18 mouse cellular contexts compared by ENCODE assay signal in genomic region chr16:4778940-4779339, GRCm38 (mm10). TPM values are rescaled to one million over a fixed set of nuclear protein-coding genes. Genes with fewer than 3 reads are reported as not detected.
"Had no signal": no experiment of that assay in that cellular context is flagged by ENCODE, and none has a peak within 500 bp of the region (broad histone marks: within the 10 kb centered on the region; RNA-seq: fewer than 3 reads in every experiment).

No protein-coding gene starts in this region.

- H3K9me3 ChIP-seq: kidney, embryonic 15.5 days; liver, embryonic 15.5 days; midbrain, embryonic 13.5 days had no signal

- H3K27ac ChIP-seq: kidney, embryonic 15.5 days; liver, embryonic 15.5 days; midbrain, embryonic 13.5 days had no signal

- H3K9ac ChIP-seq: kidney, embryonic 15.5 days; liver, embryonic 15.5 days; midbrain, embryonic 13.5 days had no signal

- DNase-seq: kidney, adult 2 months; kidney, postnatal 14 days; left cerebral cortex, postnatal 4 days; lung, adult 2 months; lung, postnatal 36 days; thymus, postnatal 36 days had no signal

- ATAC-seq: lung, postnatal 0 days; midbrain, embryonic 13.5 days had no signal

- H3K4me3 ChIP-seq: kidney, embryonic 15.5 days; liver, embryonic 15.5 days; midbrain, embryonic 13.5 days had no signal

- H3K4me2 ChIP-seq: kidney, embryonic 15.5 days; liver, embryonic 11.5 days; liver, embryonic 15.5 days; midbrain, embryonic 13.5 days had no signal

- H3K27me3 ChIP-seq: kidney, embryonic 15.5 days; liver, embryonic 15.5 days; midbrain, embryonic 13.5 days had no signal

- H3K36me3 ChIP-seq: liver, embryonic 15.5 days had no signal

RNA-seq across cellular contexts. Expression of gene 4930562C15Rik, which starts 56.3 kb away (rescaled TPM):
- total RNA-seq: layer of hippocampus, postnatal 14 days; left cerebral cortex, adult 18-20 months; left cerebral cortex, postnatal 10 days; left cerebral cortex, postnatal 4 days; megakaryocyte progenitor cell, adult 5-6 weeks; midbrain, postnatal 0 days had no signal
- polyA plus RNA-seq: kidney, adult 2 months; large intestine, adult 2 months; spleen, adult 2 months had no signal
